Mouse (Mus musculus) midbrain, embryonic 11.5 days (tissue): ENCODE results near the gene Gstm3. TPM values are rescaled to one million over a fixed set of nuclear protein-coding genes. Genes with fewer than 3 reads are reported as not detected.
A peak's percentile ranks its signal among the peaks of the same experiment; 100 is the strongest.
"Not testable (repeated sequence)": the region's sequence is repeated elsewhere in the genome, so short reads cannot be mapped to it uniquely, and the experiment has no call there.

Experiments
- ATAC-seq: fragments of 200-750 bp; cut with Nextera tagmentation; 2 replicates; pipeline ENCODE4 v1.8.0; 2017; ENCODE audit warnings: moderate TSS enrichment, moderate library complexity; ENCODE audit not compliant: low FRiP score
- DNase-seq: peaks from one replicate; pipeline ENCODE4 v3.0.0; 2015; ENCODE audit warnings: low spot score; ENCODE audit errors: missing footprints
- H3K27ac ChIP-seq: fragments of 300-500 bp; sonication (generic); 2 replicates; pipeline ENCODE4 v1.5.1; 2014; ENCODE audit warnings: low read depth, low read length
- H3K27me3 ChIP-seq: fragments of 300-500 bp; sonication (generic); 2 replicates; pipeline ENCODE4 v1.6.1; 2014; ENCODE audit warnings: mild to moderate bottlenecking, low read length, moderate library complexity, mixed read lengths; ENCODE audit not compliant: control insufficient read depth, insufficient read depth
- H3K36me3 ChIP-seq: fragments of 300-500 bp; sonication (generic); 2 replicates; pipeline ENCODE4 v1.6.1; 2014; ENCODE audit warnings: mild to moderate bottlenecking, low read length, moderate library complexity, mixed read lengths; ENCODE audit not compliant: control insufficient read depth, insufficient read depth
- H3K4me1 ChIP-seq: fragments of 300-500 bp; sonication (generic); 2 replicates; pipeline ENCODE4 v1.6.1; 2014; ENCODE audit warnings: low read length; ENCODE audit not compliant: control insufficient read depth, insufficient read depth
- H3K4me2 ChIP-seq: fragments of 300-500 bp; sonication (generic); 2 replicates; pipeline ENCODE4 v1.6.1; 2014; ENCODE audit warnings: mild to moderate bottlenecking, moderate library complexity
- H3K4me3 ChIP-seq: fragments of 300-500 bp; sonication (generic); 2 replicates; pipeline ENCODE4 v1.5.1; 2014; ENCODE audit warnings: low read depth, low read length
- H3K9ac ChIP-seq: fragments of 300-500 bp; sonication (generic); 2 replicates; pipeline ENCODE4 v1.6.1; 2014; ENCODE audit warnings: low read length
- H3K9me3 ChIP-seq: fragments of 300-500 bp; sonication (generic); 2 replicates; pipeline ENCODE4 v1.6.1; 2016; ENCODE audit warnings: low read length; ENCODE audit not compliant: control insufficient read depth
- WGBS: fragments of 180-500 bp; shearing (Covaris S2); extraction: QIAGEN DNeasy Blood & Tissue Kit; methylation state at CpG from one replicate; pipeline ENCODE4 v1.1.7; 2014; 5-methylcytosine and 5-hydroxymethylcytosine counted together
- polyA plus RNA-seq: library from polyadenylated mRNA; unstranded; fragments of >200 nt; fragmentation: Nextera tagmentation; extraction: Ambion mirVana; gene quantifications from 2 replicates; pipeline ENCODE4 v1.2.1, GENCODE M21; 2014

The Gstm3 gene
- polyA plus RNA-seq, 1 experiment from 2014 or later: not detected

DNA sequence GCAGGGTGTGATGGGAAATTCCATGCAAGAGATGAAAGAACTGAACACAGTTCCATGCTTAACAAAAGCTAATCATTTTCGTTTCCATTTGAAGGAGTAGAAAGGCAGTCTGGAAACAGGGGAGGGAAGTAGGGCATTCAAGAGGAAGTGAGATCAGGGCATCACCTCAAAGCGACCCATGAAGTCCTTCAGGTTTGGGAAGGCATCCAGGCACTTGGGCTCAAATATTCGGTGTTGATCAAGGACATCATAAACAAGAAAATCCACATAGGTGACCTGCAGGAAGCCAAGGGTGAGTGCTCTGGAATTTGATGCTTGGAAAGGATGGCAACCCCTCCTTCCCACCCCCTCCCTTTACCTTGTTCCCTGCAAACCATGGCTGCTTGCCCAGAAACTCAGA, 14.7 kb upstream of the Gstm3 start:
- no peak for ATAC-seq
- 92% methylated on average over 3 of the region's 3 CpGs for WGBS

DNA sequence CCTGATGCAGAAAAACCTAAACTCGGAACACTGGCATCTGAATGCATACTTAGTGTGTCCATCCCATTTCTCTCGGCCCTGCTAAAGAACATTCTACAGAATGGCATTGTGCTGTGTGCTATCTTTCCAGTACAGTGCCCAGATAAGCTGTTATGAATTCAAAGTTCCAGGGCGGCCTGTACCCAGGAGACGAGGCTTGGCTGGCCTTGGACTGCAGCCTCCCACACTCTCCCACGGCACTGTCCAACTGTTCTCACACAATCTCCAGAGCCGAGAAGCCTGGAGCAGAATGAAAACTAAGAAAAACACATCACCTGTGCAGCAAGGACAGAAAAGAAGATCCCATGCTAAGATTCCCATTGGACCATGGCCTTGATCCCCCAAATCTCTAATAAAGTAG, 13.6 kb upstream of the Gstm3 start:
- no peak overlapping the region for H3K9ac ChIP-seq
- WGBS: 82% methylated on average over 6 of the region's 6 CpGs
- H3K27ac ChIP-seq: no peak overlapping the region

More for the DNA sequence above, 14.7 kb upstream of the Gstm3 start:
- Histone ChIP-seq H3K9ac (no peak overlapping the region), H3K4me1 (no peaks in the 10 kb centered on the region), H3K4me3 (no peak overlapping the region), H3K4me2 (no peak overlapping the region), H3K27ac (no peak overlapping the region), H3K27me3 (no peaks in the 10 kb centered on the region), H3K9me3 (no peaks in the 10 kb centered on the region), H3K36me3 (no peaks in the 10 kb centered on the region)
- no peak for DNase-seq

DNA sequence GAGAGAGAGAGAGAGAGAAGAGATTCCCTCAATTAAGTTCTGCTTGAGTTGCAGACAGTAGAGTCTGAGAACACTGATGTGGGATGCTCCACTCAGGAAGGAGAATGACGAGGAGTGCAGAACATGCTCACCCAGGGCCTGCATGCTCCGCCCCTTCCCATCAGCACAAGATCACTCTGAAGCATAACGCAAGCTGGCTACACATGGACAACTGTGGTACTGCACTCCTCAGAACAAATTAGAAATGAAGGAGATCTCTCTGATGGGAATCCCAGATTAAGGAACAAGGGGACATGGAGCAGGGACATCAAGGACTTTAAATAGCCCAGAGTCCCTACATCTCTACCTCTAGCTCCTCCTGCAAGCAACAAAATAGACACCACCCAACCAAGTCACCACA, 12.2 kb upstream of the Gstm3 start:
- Histone ChIP-seq H3K4me3 (no peak overlapping the region), H3K4me1 (no peaks in the 10 kb centered on the region), H3K36me3 (no peaks in the 10 kb centered on the region), H3K9ac (no peak overlapping the region), H3K27ac (no peak overlapping the region), H3K27me3 (no peaks in the 10 kb centered on the region), H3K4me2 (no peak overlapping the region), H3K9me3 (no peaks in the 10 kb centered on the region)
- no peak for ATAC-seq
- WGBS: 71% methylated on average over 3 of the region's 3 CpGs
- no peak for DNase-seq

More for the DNA sequence above, 13.6 kb upstream of the Gstm3 start:
- H3K36me3 ChIP-seq: no peaks in the 10 kb centered on the region
- no peak for DNase-seq
- H3K27me3 ChIP-seq: no peaks in the 10 kb centered on the region
- no peaks in the 10 kb centered on the region for H3K4me1 ChIP-seq
- ATAC-seq: no peak
- no peak overlapping the region for H3K4me3 ChIP-seq
- no peaks in the 10 kb centered on the region for H3K9me3 ChIP-seq
- no peak overlapping the region for H3K4me2 ChIP-seq

DNA sequence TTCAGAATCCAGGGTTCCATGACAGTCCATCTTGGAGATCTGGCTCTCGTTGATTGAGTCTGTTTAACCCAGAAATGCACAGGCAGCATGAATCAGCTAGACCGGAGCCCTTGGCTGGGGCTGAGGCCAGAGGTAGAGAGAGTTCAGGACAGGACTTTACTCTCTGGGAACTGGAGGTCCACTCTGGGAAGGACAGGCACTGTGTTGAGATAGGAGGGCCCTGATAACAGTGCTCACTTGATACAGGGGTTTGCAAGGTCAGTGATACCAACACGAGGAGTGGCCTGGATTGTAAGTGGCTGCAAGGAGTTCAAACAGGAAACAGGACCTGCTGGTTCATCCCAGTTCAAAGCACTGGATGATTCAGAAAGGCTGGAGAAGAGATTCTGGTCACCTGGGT, 8.6 kb upstream of the Gstm3 start:
- Histone ChIP-seq H3K36me3 (no peaks in the 10 kb centered on the region), H3K9ac (no peak overlapping the region), H3K4me2 (no peak overlapping the region), H3K27me3 (no peaks in the 10 kb centered on the region), H3K4me3 (no peak overlapping the region), H3K27ac (no peak overlapping the region), H3K9me3 (no peaks in the 10 kb centered on the region), H3K4me1 (no peaks in the 10 kb centered on the region)
- ATAC-seq: no peak
- DNase-seq: no peak
- 87% methylated on average over 3 of the region's 3 CpGs for WGBS

DNA sequence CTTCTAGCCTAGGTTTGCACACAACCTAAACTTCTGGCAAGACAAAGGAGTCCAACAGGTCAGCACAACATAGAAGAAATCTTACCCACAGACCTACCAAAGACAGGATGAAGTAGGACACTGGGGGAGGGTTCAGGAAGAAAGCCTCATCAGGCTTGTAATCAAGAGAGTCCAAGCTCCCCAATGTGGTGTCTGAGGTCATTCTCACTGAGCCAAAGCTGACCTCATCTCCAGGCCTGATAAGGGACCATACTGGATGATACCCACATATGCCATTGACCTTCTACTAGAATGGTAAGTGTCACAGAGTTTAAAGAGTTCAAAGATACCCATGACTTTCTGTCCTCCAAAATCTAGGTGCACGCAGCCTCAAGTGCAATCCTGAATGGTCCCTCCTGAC, 5.2 kb upstream of the Gstm3 start:
- DNase-seq (no peak), ATAC-seq (no peak)
- no peaks in the 10 kb centered on the region for H3K9me3 ChIP-seq
- no peaks in the 10 kb centered on the region for H3K4me1 ChIP-seq
- 93% methylated on average over 1 of the region's 1 CpGs for WGBS
- no peak overlapping the region for H3K4me3 ChIP-seq
- no peaks in the 10 kb centered on the region for H3K36me3 ChIP-seq
- no peak overlapping the region for H3K27ac ChIP-seq
- H3K4me2 ChIP-seq: no peak overlapping the region
- no peaks in the 10 kb centered on the region for H3K27me3 ChIP-seq
- H3K9ac ChIP-seq: no peak overlapping the region

DNA sequence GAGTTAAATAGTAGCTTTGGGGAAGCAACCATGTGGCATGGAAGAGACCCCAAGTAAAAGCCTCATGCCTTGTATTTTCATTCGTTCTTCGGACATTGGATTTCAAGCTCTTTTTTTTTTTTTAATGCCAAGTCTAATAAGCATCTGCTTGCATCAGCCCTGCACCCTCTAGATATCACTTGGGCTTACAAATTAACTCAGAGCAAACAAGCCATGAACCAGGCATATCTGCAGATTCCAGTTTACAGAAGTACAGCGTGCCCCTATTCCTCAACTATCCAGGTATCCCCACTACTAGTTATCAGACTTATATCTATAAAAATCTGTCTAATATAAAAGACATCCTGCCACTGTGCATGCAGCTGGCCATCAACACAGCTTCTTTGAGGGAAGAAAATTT, 3.0 kb upstream of the Gstm3 start:
- no peaks in the 10 kb centered on the region for H3K27me3 ChIP-seq
- DNase-seq (no peak), ATAC-seq (no peak)
- H3K9ac ChIP-seq: no peak overlapping the region
- no peaks in the 10 kb centered on the region for H3K9me3 ChIP-seq
- H3K4me3 ChIP-seq: no peak overlapping the region
- H3K4me2 ChIP-seq: no peak overlapping the region
- H3K27ac ChIP-seq: no peak overlapping the region
- H3K4me1 ChIP-seq: no peaks in the 10 kb centered on the region
- WGBS: 91% methylated on average over 3 of the region's 3 CpGs
- H3K36me3 ChIP-seq: no peaks in the 10 kb centered on the region

DNA sequence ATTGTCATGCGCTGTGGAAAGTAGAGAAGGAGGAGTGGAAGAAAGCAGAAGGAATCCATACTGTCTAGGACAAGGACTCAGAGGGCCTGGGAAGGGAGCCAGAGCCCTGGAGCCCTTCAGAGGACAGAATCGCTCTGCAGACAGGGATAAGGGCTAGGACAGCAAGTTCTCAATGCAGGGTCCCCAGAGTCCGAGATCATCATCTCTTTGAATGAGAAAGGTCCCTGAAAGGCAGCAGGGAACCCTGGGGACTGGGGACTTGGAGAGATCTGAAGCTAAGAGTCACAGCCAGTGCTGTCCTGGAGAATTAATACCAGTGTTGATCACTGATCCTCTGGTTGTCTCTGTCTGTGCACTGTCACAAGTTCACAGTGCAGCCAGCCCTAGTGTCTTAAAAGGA, 2.0 kb upstream of the Gstm3 start:
- H3K27me3 ChIP-seq, H3K4me1 ChIP-seq, H3K36me3 ChIP-seq, DNase-seq, H3K9ac ChIP-seq, H3K27ac ChIP-seq, H3K9me3 ChIP-seq, ATAC-seq, H3K4me2 ChIP-seq, H3K4me3 ChIP-seq: not testable (repeated sequence)
- WGBS: 43% methylated on average over 3 of the region's 3 CpGs

DNA sequence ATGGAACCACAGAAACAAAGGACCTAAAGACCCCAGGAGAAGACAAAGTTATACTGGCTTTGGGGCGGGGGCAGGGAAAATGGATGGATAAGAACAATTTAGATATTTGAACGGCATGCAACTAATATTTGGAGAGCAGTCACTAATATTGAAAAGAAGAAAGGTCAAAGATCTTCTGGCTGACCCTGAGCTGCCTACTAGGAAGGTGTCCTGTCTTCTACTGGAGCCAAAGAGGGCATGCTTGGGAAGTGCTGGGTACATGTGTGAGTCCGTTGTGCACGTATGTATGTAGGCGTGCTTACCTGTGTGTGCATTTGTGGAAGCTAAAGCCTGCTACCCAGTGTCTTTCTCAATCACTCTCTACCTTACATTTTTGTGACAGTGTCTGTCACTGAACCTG, 2.5 kb downstream of the Gstm3 start:
- H3K4me1 ChIP-seq: no peaks in the 10 kb centered on the region; the same call in 1 of the 2 replicates
- no peak overlapping the region for H3K9ac ChIP-seq
- no peak overlapping the region for H3K4me3 ChIP-seq
- H3K4me2 ChIP-seq: no peak overlapping the region
- H3K27me3 ChIP-seq: no peaks in the 10 kb centered on the region
- H3K27ac ChIP-seq: no peak overlapping the region
- ATAC-seq (no peak), DNase-seq (peak; percentile 2)
- 95% methylated on average over 5 of the region's 5 CpGs for WGBS
- H3K9me3 ChIP-seq: no peaks in the 10 kb centered on the region
- no peaks in the 10 kb centered on the region for H3K36me3 ChIP-seq

DNA sequence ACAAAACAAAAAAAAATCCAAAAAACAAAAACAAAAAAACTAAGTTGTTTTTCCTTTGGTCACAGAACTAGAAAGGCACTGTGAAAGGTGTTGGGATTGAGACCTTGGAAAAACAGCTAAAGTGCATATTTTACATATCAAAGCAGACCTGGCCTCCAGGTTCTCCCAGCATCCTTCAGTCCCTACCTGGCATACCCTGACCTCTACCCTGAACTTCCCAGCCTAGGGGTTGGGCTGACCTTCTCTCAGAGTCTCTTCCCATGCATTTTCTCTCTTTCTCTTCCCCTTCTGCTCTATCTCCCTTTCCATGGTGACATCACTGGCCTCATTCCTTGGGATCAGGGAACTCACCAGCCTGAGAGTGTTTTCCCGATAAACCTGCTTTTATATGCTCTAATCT, 3.5 kb downstream of the Gstm3 start:
- peak; percentile 33 for DNase-seq
- 74% methylated on average over 1 of the region's 1 CpGs for WGBS
- Histone ChIP-seq H3K4me1 (no peaks in the 10 kb centered on the region; the same call in 1 of the 2 replicates), H3K27me3 (no peaks in the 10 kb centered on the region), H3K27ac (no peak overlapping the region), H3K36me3 (no peaks in the 10 kb centered on the region), H3K4me3 (no peak overlapping the region), H3K4me2 (no peak overlapping the region), H3K9ac (no peak overlapping the region), H3K9me3 (no peaks in the 10 kb centered on the region)
- ATAC-seq: no peak
